Mouse (Mus musculus) spleen, adult 18-20 months (tissue): ENCODE data around the gene Zfp654.

Experiments used
- DNase-seq, 2 experiments: peaks; one replicate each; pipeline ENCODE4 v3.0.0; 2022; ENCODE audit warnings: mixed read lengths in 2 of 2

The Zfp654 gene

DNA sequence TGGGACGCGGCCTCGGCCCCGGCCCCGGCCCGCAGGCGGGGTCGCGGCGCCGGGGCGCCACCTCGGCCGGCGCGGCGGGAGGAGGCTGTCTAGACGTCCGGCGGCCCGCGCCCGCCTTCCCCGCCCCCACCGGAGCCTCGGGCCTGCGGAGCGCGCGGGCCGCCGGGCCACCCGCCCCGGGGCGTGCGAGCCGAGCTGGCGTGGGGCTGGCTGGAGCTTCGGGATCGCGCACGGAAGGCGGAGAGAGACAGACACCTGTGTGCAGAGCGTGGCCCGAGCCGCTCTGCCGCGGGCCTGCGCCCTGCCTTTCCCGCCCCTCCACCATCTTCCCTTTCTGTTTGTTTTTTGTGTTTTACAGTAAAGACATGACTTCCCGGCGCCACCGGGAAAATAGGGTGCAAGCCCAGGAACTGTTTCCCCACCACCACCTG is 1.0 kb upstream of the Zfp654 start:
- DNase-seq, result peak; percentile 40 to 60

- DNase-seq, result no peak
These were observed 328 bp downstream of the Zfp654 start for GRCm38 (mm10) chr16:64851085-64851562.

- peak; percentile 30 to 46 for DNase-seq
These were observed 966 bp downstream of the Zfp654 start for GRCm38 (mm10) chr16:64850287-64851084.

- DNase-seq, result peak in 1 of 2 experiments; percentile 43
These were observed 5.5 kb downstream of the Zfp654 start for GRCm38 (mm10) chr16:64845947-64846346.

DNA sequence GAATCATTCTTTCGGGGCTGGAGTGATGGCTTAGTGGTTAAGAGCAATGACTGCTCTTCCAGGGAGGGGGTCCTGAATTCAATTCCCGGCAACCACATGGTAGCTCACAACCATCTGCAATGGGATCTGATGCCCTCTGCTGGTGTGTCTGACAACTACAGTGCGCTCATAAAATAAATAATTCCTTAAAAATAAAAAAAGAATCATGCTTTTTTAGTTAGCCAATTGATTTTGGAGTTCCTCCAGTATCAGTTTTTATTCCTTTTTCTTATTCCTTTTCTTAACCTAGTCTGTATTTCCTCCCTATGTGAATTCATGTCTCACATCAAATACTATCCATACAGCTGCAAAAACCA is 9.1 kb downstream of the Zfp654 start:
- no peak for DNase-seq

DNA sequence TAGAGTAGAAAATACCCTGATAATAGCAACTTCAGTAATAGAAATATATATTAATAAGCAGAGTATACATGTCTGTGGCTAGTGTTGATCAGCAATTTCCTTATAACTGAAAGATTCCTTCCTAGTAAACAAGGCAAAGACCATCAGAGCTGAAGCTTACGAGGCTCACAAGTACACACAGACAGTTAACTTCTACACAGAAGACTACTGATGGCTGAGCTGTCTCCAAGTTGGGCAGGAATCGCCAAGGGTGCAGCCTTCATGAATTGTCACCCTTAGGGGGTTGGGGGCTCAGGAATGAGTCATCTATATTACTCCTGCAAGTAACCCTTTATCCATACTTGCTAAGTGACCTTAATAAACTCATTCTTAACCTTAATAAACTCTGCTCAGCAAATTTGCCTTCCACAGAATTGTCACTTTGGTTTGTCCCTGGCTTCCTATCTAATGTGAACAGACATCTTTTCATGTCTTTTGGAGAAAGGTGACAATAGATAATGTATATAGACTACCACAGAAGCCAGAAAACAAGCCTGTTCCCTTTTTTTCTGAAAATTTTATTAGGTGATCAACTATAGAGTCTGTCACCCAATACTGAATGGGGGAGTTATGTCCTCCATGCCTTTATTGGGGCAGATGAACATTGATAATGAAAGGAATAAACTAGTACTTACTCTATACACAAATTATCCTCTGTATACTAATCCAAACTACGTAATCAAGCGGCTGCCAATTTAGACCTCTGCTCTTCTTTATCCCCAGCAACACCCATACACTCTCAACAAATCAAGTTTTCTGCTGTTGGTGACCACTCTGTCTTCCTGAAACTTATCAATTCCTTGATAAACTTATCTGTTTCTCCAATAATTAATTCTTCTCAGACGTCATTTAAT is 9.7 kb downstream of the Zfp654 start:
- no peak for DNase-seq

- DNase-seq, result no peak
These were observed 14.7 kb downstream of the Zfp654 start for GRCm38 (mm10) chr16:64836709-64837108.

DNA sequence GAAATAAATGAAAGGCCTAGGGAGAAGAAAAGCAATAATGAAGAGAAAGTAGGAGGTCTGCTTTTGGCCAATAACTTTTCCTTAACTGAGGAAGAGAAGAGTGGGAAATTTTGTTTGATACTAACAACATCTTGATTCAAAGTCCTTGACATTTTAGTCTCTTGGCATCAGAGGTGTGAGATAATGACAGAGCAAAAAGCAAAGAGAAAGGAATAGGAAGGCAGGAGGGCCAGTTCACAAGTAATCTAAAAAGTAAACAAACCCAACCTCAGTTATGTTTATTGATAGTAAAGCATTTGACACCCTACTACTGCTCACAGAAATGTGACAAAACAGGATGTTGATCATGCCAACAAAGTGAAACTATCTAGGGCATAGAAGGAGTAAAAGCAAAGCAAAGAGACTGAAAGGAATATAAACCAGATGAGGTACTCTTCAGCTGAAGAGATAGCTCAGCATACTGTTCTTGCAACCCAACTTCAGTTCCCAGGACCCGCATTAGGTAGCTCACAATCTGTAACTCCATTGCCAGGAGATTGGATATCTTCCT is 15.4 kb downstream of the Zfp654 start:
- DNase-seq, result no peak

DNA sequence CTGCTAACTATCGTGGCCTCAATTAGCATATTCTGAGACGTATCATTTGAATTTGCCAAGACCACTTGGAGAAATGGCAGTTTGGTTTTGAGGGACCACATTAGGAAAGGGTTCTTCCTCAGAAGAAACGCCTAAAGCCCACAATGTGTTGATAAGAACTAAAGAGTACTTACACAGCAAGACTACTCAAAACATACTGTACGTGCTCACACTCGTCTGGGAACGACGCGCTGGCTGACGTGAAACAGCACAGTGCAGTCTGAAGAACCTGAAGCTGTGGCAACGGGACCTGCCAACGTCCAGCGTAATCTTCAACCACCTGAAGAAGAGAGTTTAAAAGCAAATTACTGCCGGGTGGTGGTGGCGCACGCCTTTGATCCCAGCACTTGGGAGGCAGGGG is 21.2 kb downstream of the Zfp654 start:
- DNase-seq, result no peak

DNA sequence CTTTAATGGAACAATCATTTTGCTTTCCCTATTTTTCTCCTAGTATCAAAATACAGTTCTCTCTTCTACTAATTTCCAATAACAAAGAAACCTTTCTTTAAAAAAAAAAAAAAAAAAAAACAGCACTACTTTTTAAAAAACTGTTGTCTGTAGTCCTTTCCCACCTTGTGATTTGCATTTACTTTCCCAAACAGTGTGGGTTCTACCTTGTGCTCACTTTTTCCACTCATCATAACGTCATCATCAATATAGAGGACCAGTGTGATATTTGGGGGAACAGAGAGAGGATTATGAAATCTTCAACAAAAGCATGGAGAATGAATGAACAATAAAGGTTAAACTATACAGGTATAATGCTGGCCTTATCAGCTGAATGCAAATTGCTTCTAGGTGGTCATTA is 27.0 kb downstream of the Zfp654 start:
- no peak for DNase-seq

DNA sequence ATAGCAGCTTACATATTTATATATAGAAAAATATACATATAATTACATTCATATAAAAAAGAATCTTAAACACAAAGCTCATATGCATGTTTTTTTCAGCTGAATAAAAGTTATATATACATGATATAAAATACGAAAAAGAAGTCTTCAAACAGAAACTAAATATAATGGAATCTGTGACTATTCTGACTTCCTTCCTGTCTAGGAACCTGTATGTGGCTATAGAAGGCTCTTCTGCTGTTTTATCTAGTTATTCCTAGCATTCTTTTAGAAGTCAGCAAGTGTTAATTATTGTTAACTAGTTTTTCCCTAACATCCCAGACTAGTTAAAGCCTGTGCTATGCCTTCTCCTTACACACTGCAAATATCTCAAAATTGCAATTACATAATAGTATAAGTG is 27.6 kb downstream of the Zfp654 start:
- no peak for DNase-seq

- no peak for DNase-seq
These were observed 34.2 kb downstream of the Zfp654 start for GRCm38 (mm10) chr16:64817094-64817765.

GRCm38 (mm10) chr16:64803041-64803440 is 48.4 kb downstream of the Zfp654 start:
- DNase-seq, result no peak

- no peak for DNase-seq
These were observed 49.8 kb downstream of the Zfp654 start for GRCm38 (mm10) chr16:64801638-64802037.

- no peak for DNase-seq
These were observed 51.1 kb downstream of the Zfp654 start for GRCm38 (mm10) chr16:64800393-64800792.

DNA sequence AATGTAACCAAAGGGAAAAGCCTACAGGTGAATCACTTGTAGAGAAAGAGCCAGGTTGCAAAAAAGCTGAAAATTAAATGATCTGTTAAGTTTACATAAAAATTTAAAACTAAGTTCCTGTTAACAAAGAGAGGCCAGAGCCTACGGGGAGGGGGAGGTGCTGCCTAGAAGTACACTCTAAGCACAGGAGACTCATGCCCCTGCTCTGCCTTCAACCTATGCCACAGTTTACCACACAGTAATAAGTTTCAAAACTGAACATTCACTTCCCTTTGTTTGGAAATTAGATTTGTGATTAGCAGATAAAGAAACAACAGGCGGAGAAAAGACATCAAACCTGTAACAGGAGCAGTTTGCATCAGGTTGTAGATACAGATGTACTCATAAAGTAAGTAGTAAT is 56.6 kb downstream of the Zfp654 start:
- no peak for DNase-seq

DNA sequence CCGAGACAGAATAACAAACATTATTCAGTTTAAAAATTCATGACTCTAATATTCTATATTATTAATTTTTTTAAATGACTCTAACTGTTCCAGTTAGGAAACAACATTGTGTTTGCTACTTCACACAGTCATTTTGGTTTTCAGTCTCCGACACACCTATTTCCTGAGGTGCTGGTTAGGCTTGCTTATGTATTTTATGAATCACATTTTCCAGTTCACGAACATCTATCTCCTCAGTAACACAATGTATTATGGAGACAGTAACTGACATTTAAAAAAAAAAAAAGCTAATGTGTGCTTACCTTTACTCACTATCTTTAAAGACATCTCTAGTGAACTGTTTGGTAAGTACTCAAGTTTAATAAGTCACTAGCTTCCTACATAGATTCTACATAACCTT is 61.7 kb downstream of the Zfp654 start:
- DNase-seq, result no peak

- no peak for DNase-seq
These were observed 75.9 kb downstream of the Zfp654 start for GRCm38 (mm10) chr16:64775516-64775915.

DNA sequence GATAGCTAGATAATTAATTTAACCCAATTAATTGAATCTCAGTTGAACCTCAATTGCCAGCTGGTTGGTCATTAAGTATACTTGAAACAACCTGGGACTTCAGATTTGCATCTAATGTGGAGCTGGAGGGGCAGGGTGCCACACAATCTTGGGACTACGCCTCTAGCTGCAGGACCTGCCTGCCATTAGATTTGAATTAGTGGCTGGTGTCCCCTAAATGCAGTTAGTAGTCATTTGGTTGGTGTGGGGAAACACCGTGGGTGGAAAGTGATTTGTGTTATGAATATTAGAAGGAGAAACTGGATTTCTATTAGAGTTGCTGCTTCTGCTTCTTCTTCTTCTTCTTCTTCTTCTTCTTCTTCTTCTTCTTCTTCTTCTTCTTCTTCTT is 80.0 kb downstream of the Zfp654 start:
- no peak for DNase-seq

DNA sequence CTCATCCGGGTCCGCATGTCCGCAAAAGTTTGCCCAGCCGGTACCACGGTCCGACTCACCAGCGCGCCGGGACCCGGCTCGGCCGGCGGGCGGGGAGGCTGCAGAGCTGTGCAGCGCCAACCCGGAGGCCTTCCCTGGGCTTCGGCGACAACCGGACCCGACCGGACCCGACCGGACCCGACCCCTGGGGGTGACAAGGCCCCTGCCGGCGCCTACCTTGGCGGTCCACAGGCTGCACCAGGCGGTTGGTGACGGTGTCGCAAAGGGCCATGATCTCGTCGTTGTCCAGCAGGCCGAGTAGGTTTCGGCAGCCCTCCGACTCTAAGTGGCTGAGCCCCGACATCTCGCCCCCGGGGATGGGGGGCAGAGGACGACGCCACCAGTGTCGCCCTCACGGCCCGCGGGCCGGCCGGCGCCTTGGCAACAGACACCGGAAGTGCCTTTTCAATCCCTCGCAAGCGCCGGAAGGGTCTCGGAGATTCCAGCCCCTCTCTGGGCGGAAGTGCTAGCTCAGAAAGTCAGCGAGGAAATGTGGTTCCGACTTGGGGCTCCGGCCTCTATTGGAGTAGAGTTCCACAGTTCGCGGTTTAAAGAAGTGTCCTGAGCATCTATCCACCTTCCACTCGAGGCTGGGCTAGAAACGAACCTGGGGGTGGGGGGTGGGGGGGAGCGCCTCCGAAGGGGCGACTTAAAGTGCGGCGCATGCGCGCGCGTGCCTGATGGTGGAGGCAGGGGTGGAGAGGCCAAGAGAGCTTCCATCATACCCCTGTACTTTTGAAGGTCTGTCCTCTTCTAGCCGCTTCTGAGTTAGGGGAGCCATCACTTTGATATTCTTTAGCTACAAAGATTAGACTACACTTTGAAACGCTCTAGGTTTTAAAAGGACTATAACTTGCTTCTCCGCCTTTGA is 80.7 kb downstream of the Zfp654 start, which contains the start of gene 4930453N24Rik:
Gene 4930453N24Rik (minus strand): TSS at position 641 of the 910 bp plus-strand sequence.
- DNase-seq, result peak; percentile 70 to 72

GRCm38 (mm10) chr16:64766696-64767300 is 84.7 kb downstream of the Zfp654 start:
- DNase-seq, result no peak
